Mouse (Mus musculus) retina, postnatal 7 days (tissue): Measurements from ENCODE around the gene Nom1.

Source experiments
- DNase-seq: peaks from one replicate; pipeline ENCODE4 v3.0.0-alpha.2; 2012; ENCODE audit warnings: low read depth, low spot score

Nom1 gene

GRCm38 (mm10) chr5:29470851-29471394, 36.5 kb downstream of the Nom1 start:
- no peak for DNase-seq

DNA sequence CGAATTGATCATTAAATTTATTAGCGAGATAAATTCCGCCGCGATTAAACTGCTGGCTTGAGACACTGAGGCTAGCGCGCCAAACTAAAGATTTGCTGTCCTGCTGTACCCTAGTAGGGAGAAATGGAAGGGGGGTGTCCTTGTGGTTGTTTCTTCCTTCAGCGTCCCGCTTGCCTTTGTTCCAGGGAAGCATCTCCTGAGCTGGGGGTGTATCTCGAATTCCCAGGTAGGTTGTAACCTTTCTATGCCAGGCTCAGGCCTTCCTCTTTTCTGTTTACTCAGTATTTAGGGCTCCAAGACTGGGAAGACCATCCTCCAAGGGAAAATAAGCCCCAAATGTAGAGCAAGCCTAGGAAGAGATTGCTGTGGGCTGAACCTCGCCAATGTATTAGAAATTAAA, 36.9 kb downstream of the Nom1 start:
- no peak for DNase-seq

- DNase-seq = no peak
Measured at GRCm38 (mm10) chr5:29471855-29472665, 37.6 kb downstream of the Nom1 start.

DNA sequence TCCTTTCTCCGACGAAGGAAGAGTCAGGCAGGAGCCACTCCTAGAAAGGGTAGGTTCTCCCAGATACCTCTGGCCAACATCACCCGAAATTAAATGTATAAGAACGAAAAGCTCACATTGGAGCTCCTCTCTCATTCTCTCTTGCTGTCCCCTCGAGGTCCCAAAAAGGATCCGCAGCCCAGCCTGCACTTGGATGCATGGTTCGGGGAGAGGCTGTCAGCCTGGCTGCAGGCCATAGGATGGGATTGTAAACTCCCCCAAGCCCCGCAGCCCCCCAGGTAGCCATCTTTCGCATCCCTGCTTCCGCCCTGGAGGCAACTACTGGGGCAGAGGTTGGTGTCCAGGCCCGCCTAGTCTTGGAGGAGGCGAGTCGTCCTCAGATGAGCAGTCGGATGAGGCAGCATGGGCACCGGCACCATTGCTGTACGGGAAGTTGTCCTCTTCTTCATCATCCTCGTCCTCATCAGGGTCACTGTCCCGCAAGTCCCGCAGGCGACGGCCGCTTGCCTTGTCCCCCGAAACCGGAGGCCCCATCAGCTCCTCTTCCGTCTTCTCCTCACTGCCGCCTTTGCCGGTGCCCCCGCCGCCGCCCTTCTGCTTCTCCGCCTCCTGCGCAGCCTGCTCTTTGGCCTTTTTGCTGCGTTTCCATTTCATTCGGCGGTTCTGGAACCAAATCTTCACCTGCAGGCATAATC, 39.2 kb downstream of the Nom1 start:
- DNase-seq = no peak

DNA sequence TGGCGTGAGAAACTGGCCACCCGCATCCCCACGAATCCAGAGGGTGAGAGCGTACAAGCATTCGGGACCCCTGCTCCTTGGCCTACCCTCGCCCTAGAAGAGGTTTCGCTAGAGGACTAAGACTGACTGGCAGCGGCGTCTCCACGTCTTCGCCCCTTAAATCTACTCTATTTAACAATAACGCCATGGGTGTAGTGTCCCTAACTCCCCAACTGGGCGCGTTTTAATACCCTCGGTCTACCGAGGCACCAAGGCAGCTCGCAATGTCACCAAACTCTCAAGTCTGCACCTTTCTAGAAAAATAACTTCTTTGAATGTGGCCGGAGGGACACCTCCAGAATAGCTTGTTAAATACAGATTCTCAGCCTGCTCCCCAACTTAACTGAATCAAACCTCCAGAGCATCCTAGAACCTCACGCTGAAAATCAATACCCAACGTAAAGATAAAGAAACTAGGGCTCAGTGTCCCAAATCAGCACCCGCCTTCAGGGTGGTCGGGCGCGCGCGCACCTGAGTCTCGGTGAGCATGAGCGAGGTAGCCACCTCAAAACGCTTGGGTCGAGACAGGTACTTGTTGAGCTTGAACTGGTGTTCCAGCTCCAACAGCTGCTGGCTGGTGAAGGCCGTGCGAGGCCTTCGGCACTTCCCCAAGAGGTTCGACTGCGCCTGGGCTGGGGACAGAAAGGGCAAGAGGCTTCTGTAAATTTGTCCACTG, 39.9 kb downstream of the Nom1 start:
- no peak for DNase-seq

- DNase-seq = no peak
Measured at GRCm38 (mm10) chr5:29475041-29475440, 40.6 kb downstream of the Nom1 start.

DNA sequence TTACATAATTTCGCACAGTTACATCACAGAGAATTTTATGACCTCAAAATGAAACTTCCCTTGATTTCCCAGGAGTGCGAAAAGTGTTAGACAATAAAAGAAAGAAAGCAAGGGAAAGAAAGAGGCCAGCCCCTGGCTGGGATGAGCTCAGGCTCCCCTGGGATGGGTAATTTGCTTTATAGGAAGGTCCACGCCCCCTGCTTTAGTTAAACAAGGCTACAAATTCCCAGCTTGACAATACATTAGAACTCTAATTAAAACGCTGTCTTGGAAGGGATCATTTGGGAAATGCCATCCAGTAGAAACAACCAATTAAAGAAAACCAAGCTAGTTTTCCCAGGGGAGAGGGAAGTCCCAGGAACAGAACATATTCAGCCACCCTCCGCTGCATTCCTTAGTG, 41.1 kb downstream of the Nom1 start:
- no peak for DNase-seq

GRCm38 (mm10) chr5:29476021-29476420, 41.6 kb downstream of the Nom1 start:
- DNase-seq = no peak

DNA sequence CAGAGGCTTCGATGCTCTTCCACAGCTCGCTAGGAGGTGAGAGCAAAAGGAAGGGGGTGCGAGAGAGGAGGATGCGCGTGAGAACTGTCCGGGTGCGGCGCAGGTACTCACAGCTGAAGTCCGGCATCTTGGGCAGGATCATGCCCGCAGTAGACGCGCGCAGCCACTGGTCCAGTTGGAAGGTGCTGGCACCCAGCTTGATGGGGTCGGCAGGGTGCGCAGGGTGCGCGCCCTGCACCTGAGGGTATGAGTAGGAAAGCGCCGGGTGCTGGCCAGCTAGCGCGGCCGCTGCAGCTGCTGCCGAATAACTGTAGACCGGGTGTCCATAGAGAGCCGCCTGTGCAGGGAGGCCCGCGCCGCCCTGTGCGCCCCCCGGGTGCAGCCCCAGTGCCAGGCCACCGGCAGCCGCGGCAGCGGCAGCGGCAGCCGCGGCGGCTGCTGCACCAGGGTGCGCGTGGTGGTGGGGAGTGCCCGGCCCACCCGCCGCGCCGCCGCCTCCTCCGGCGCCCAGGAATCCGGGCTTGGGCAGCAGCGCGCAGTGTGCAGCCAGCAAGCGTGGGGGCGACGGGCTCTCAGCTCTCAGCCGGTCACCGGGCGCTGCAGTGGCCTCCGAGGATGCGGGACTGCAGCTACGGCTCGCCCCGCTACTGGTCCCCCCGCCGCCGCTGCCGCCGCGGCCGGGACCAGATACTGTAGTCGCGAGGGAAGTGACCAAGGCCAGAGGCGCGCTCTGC, 43.2 kb downstream of the Nom1 start:
- no peak for DNase-seq

DNA sequence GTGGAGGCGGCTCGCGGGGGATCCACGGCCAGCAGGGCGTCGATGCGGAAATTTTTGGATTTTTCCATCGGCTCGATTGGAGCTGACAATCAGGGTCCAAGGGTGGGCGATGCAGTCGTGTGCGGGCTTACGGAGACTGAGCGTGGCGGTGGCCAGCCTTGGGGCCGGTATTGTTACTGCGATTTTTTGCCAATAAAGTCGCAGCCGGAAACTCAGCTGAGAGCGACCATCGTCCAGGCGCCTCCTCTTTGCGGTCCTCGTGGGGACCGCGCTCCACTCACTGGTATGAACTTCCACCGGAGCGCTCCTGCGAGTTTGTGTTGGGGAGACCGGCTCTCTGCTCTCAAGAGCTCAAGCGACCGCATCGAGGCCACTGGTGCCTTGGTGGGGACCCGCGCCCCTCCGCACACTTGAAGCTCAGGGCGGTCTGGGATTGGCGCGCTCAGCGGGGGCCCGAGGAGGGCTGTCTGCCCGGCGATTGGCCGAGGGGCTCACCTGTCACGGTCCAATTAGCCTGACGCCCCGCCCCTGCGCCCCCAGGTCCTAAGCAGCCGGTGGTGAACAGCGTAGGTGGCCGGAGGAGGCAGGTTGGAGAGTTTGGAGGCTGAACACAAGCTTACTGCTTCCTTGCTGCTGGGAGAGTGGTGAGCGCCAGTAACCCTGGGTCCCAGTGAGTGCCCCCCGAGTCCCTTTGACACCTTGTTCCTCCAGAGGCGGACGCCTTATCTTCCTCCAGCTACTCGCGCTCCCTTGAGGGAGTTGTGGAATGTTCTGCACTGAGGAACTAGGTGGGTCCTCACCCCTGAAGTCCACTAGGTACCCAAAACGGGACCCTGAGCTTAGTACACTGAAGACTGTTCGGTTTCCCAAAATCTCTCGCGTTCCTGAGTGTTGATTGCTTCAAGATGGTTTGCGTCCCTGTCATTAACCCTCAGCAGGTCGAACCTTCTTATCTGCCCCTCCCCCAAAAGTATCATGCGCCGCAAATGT, 44.0 kb downstream of the Nom1 start, which contains the start of gene Mnx1:
Gene Mnx1, minus strand, starts transcription at position 263 of the 990 bp plus-strand sequence.
- no peak for DNase-seq

DNA sequence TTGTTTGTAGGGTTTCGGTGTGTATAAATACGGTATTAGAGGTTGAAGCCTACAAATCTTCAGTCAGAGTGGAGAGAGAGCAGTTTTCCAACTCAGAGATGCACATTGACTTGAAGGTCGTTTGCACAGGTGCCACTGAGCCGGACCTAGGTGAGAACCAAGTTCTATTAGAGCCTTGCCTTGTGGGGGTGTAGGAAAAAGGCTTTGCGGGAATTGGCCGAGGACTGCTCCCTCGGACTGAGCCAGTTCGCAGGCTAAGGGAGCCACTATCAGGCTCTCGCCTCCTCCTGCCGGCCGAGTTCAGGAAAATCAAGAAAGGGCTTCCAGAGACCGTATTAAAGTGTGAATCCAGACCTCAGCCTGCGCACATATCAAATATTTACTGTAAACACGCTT, 44.7 kb downstream of the Nom1 start:
- no peak for DNase-seq

- DNase-seq = no peak
Measured at GRCm38 (mm10) chr5:29483801-29484200, 49.3 kb downstream of the Nom1 start.

DNA sequence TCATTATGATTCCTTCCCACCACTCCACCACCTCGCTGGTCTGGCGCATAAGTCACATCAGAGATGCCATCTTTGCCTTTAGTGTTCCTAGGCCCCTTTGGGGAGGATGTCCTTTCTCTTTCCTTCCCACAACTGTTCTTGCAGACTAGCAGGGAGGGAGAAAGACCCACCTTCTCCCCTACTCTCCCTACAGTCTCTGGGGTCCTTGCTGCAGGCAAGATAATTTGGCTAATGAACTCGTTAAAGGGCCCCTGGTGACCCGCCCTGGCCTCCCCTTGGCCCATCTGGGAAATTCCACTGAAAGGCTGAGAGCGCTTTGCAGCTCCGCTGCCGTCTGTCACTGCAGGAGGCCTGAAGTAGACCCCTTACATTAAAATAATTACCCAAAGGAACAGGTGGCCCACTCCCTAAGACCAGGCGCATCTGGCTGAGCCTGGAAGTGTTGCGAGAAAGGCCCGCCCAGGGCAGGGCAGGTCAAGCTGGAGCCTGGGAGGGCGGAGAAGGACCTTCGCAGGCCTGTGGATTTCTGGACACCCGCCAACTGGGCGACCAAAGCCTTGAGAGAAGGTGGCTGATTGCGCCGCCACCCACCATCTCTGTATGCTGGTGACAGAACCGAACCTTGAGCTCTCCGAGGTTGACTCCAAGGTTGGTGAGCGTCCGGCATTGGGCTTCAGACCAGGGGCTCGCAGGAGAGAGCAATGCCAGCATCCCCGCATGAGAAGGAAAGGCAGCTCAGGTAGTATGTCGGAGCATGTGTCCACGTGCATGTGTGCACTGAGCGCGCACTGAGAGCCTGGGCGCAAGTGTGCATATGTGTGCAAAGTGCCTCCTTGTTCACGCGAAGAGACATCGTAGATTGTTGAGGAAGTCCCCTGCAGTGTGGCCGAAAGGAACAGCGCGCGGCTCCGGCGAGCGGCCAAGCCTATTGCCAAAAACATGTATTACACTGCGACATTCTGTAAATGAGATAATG, 50.8 kb downstream of the Nom1 start:
- DNase-seq = no peak

DNA sequence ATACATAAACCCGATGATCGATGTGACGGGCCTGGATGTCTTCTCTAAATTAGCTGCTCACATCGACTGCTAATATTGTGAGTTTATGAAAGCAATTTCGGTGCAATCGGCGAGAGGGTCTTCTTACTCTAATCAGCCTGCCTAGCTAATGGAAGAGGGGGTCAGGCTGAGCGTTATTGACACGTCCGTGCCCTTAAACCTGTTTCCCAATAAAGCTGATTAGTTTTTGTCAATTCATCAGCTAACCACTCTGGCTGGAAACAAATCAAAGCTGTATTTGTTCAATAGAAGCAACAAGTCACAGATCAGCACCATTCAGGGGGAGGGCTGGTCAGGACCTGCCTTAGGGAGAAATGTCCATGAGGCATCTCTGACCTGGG, 51.5 kb downstream of the Nom1 start:
- no peak for DNase-seq

DNA sequence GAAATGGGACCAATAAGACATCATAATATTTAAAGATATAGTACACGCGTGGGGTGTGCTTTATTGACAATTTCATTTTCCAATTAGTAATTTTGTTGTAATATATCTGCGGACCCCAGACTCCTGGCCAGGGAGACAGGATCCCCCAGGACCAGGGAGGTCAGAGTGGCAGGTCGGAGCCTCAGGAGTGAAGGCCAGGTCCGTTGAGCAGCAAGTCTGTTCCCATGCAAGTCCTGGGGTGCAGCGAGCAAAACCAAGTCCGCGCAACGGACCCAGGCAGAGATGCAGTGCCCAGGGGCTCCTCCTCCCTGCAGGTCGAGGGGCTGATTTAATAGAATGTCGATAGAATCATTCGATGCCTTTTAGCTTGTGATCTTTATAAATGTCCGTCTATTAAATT, 52.9 kb downstream of the Nom1 start:
- no peak for DNase-seq

DNA sequence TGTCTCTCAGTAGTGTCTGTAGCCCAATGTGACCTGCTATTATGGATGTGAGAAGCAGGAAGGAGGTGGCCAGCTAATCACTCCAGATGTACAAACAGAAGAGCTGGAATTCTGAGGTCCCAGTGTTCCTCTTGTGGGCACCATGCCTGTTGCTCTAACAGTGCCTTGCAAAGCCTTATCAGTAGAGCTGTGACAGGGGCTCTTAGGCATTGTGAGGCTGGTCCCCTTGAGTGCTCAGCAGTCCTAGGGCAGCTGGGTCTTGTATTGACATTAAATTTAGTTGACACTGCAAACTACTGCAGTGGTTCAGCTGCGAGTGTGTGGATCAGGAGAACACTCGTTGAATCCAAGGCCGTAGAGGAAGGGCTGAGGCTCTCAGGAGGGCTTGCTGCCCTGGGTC, 72.5 kb downstream of the Nom1 start:
- DNase-seq = no peak
